Mouse (Mus musculus) olfactory bulb, adult 2 months (tissue): Measurements from ENCODE around the gene Cd27.

Experiments used
- CTCF ChIP-seq: fragments of 200-500 bp; IDR thresholded peaks from 2 replicates; pipeline ENCODE4 v1.5.1; 2012; ENCODE audit warnings: low read depth, mild to moderate bottlenecking, low read length, moderate library complexity; ENCODE audit not compliant: insufficient read depth
- POLR2A ChIP-seq: fragments of 200-500 bp; IDR thresholded peaks from 2 replicates; pipeline ENCODE4 v1.6.1; 2012; ENCODE audit warnings: mild to moderate bottlenecking, low read depth, low read length, moderate library complexity; ENCODE audit not compliant: insufficient read depth

- TF ChIP-seq CTCF = no peak
- TF ChIP-seq POLR2A = no peak
Measured at GRCm38 (mm10) chr6:125213715-125214114, 23.1 kb downstream of the Cd27 start.
